Mouse (Mus musculus): ENCODE measurements at regions not wholly inside any gene's neighbourhood (a gene's known extent, or its start where the extent isn't known, plus 50 kb on each side); places are given as distances from the start of the nearest gene placed in this dataset.

DNA sequence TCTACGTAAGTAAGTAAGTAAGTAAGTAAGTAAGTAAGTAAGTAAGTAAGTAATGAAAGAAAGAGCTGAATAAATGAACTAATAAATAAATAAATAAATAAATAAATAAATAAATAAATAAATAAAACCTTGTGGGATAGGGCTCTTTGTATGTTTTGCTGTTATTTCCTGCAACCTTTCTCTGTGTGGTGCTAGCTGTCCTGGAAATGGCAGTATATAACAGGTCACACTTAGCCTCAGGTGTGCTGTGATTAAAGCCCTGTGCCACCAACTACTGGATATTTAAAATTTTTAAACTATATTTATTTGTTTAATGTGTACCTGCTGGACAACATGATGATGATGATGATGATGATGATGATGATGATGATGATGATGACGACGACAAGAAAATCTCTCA, 353.9 kb upstream of the Gm12887 start:
- Histone ChIP-seq H3K27ac (no peak overlapping the region), H3K36me3 (ENCODE audit: insufficient read depth, low read length) (no peaks in the 10 kb centered on the region), H3K9ac (ENCODE audit: low read depth, low read length) (no peak overlapping the region), H3K27me3 (ENCODE audit: insufficient read depth, low read length) (no peaks in the 10 kb centered on the region), H3K9me3 (replicated peaks; ENCODE audit: low read length) (peaks cover 6% of the 10 kb centered on the region), H3K4me2 (ENCODE audit: low read length) (no peak overlapping the region), H3K4me3 (replicated peaks; ENCODE audit: low read depth, low read length) (no peak overlapping the region), H3K4me1 (replicated peaks; ENCODE audit: insufficient read depth, low read length) (no peaks in the 10 kb centered on the region)
- 78% methylated on average over 3 of the region's 3 CpGs for WGBS
- ATAC-seq (replicated peaks; ENCODE audit: low FRiP score, low read depth) (no peak), DNase-seq (ENCODE audit: low spot score) (no peak)
- TF ChIP-seq CTCF (IDR thresholded peaks at IDR 0.05; ENCODE audit: low read depth) = no peak

Measured in kidney, postnatal 0 days (tissue).